ENCODE assay signal across 9 mouse cellular contexts in the genomic region with DNA sequence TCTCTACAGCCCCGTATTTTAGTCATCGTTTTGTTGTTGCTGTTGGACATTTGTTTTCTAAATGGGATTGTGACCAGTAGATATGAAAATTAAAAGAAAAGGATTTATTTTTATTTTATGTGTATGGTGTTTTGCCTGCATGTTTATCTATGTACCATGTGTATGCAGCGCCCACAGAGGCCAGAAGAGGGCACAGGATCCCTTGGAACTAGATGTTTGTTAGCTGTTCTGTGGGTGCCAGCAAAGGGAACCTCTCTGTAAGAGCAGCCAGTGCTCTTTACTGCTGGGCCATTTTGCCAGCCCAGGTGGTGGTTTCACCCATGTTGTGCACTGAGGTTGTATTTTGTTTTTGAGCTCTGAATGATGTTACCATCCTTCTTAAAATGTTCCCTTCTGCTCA. TPM values are rescaled to one million over a fixed set of nuclear protein-coding genes. Genes with fewer than 3 reads are reported as not detected.
DNase-seq lines count a peak whose midpoint lies in the region; ATAC-seq and TF ChIP-seq lines count a peak whose summit lies in the region.
"Had no signal": no experiment of that assay in that cellular context is flagged by ENCODE, and none has a peak within 500 bp of the region (broad histone marks: within the 10 kb centered on the region; RNA-seq: fewer than 3 reads in every experiment).

No protein-coding gene starts in this region.

- no peaks in the 10 kb centered on the region for H3K36me3 ChIP-seq in kidney, embryonic 15.5 days
- no peaks in the 10 kb centered on the region for H3K36me3 ChIP-seq in hindbrain, embryonic 16.5 days (ENCODE audit: control insufficient read depth, insufficient read depth, low read length)
- no peaks in the 10 kb centered on the region for H3K36me3 ChIP-seq in limb, embryonic 14.5 days (ENCODE audit: control insufficient read depth, insufficient read depth, low read length)
- H3K36me3 ChIP-seq: neural tube, embryonic 13.5 days had no signal

- no peak for TF ChIP-seq POLR2A in limb, embryonic 14.5 days (IDR thresholded peaks at IDR 0.05; ENCODE audit: borderline replicate concordance, extremely low read depth, insufficient read depth, insufficient read length)

- ATAC-seq in kidney, embryonic 15.5 days (replicated peaks; ENCODE audit: low FRiP score), result no peak
- peak; percentile 73 for ATAC-seq in common myeloid progenitor, adult 5-6 weeks (replicated peaks; ENCODE audit: low read depth, poor library complexity, severe bottlenecking)
- ATAC-seq in hindbrain, embryonic 16.5 days, result peak; percentile 84; the same call in 1 of the 2 replicates
- ATAC-seq in limb, embryonic 14.5 days (ENCODE audit: low FRiP score, low read depth), result no peak
- no peak for ATAC-seq in erythroid progenitor cell, adult 5-6 weeks (replicated peaks; ENCODE audit: low FRiP score, poor library complexity, severe bottlenecking)

- H3K27me3 ChIP-seq in kidney, embryonic 15.5 days, result 0 out of 2 replicates have a peak, but pooled peaks cover 4% of the 10 kb centered on the region
- H3K27me3 ChIP-seq in hindbrain, embryonic 16.5 days (replicated peaks; ENCODE audit: control insufficient read depth, insufficient read depth, low read length), result no peaks in the 10 kb centered on the region
- H3K27me3 ChIP-seq in limb, embryonic 14.5 days (ENCODE audit: control insufficient read depth, insufficient read depth, low read length), result no peaks in the 10 kb centered on the region; the same call in 1 of the 2 replicates
- H3K27me3 ChIP-seq: neural tube, embryonic 13.5 days had no signal

- peaks cover 14% of the 10 kb centered on the region for H3K4me1 ChIP-seq in kidney, embryonic 15.5 days
- H3K4me1 ChIP-seq in hindbrain, embryonic 16.5 days (ENCODE audit: control insufficient read depth, insufficient read depth, low read depth, low read length), result no peaks in the 10 kb centered on the region
- H3K4me1 ChIP-seq in limb, embryonic 14.5 days (ENCODE audit: control insufficient read depth, insufficient read depth, low read length), result peaks cover 14% of the 10 kb centered on the region
- H3K4me1 ChIP-seq: neural tube, embryonic 13.5 days had no signal

- WGBS in kidney, embryonic 15.5 days, result 75% methylated on average over 3 of the region's 3 CpGs
- WGBS in hindbrain, embryonic 16.5 days, result 77% methylated on average over 3 of the region's 3 CpGs
- WGBS in limb, embryonic 14.5 days, result 70% methylated on average over 3 of the region's 3 CpGs

- no peaks in the 10 kb centered on the region for H3K9me3 ChIP-seq in kidney, embryonic 15.5 days (replicated peaks)
- no peaks in the 10 kb centered on the region for H3K9me3 ChIP-seq in hindbrain, embryonic 16.5 days (ENCODE audit: control insufficient read depth, low read length)
- no peaks in the 10 kb centered on the region for H3K9me3 ChIP-seq in limb, embryonic 14.5 days (ENCODE audit: control insufficient read depth, low read length)
- H3K9me3 ChIP-seq: neural tube, embryonic 13.5 days had no signal

- no peak overlapping the region for H3K27ac ChIP-seq in kidney, embryonic 15.5 days
- no peak overlapping the region for H3K27ac ChIP-seq in hindbrain, embryonic 16.5 days (ENCODE audit: low read depth, low read length)
- H3K27ac ChIP-seq in limb, embryonic 14.5 days (replicated peaks; ENCODE audit: low read depth, low read length), result no peak overlapping the region
- H3K27ac ChIP-seq: neural tube, embryonic 13.5 days had no signal

- H3K4me3 ChIP-seq in kidney, embryonic 15.5 days (replicated peaks), result no peak overlapping the region
- H3K4me3 ChIP-seq in hindbrain, embryonic 16.5 days (ENCODE audit: low read length), result no peak overlapping the region
- no peak overlapping the region for H3K4me3 ChIP-seq in limb, embryonic 14.5 days (replicated peaks; ENCODE audit: low read length)
- H3K4me3 ChIP-seq: neural tube, embryonic 13.5 days had no signal

- DNase-seq in kidney, adult 9 months, result peak; percentile 60
- peak; percentile 18 for DNase-seq in T-cell, adult 2 months (ENCODE audit: low spot score)
- peak; percentile 70 for DNase-seq in limb, embryonic 14.5 days (ENCODE audit: low spot score)
- peak; percentile 70 for DNase-seq in right cerebral cortex, postnatal 14 days

- H3K9ac ChIP-seq in kidney, embryonic 15.5 days, result no peak overlapping the region
- H3K9ac ChIP-seq in hindbrain, embryonic 16.5 days (ENCODE audit: low read depth, low read length), result no peak overlapping the region
- H3K9ac ChIP-seq in limb, embryonic 14.5 days (ENCODE audit: low read depth, low read length, severe bottlenecking), result no peak overlapping the region
- H3K9ac ChIP-seq: neural tube, embryonic 13.5 days had no signal

- no peak overlapping the region for H3K4me2 ChIP-seq in kidney, embryonic 15.5 days
- H3K4me2 ChIP-seq in hindbrain, embryonic 16.5 days (ENCODE audit: low read length), result no peak overlapping the region
- no peak overlapping the region for H3K4me2 ChIP-seq in limb, embryonic 14.5 days (replicated peaks; ENCODE audit: low read depth, low read length, severe bottlenecking)
- H3K4me2 ChIP-seq: neural tube, embryonic 13.5 days had no signal

RNA-seq across cellular contexts. Expression of a gene that starts 33.9 kb away (rescaled TPM):
- 5.2 and 5.4 TPM in 2 replicates for polyA plus RNA-seq in kidney, embryonic 15.5 days (2015; fragmentation: Nextera tagmentation; extraction: Ambion mirVana)
- total RNA-seq in common myeloid progenitor, adult 5-6 weeks (2017), result 14.7 and 15.2 TPM in 2 replicates
- 10.3 and 12.0 TPM in 2 replicates for polyA plus RNA-seq in hindbrain, embryonic 16.5 days (2015; fragmentation: Nextera tagmentation; extraction: Ambion mirVana)
- 8.1 and 8.5 TPM in 2 replicates for polyA plus RNA-seq in limb, embryonic 14.5 days (2012; rRNA removed)
- 7.3 and 8.5 TPM in 2 replicates for polyA plus RNA-seq in limb, embryonic 14.5 days (2014; fragmentation: Nextera tagmentation; extraction: Ambion mirVana)
- 68.7 and 97.7 TPM in 2 replicates for total RNA-seq in erythroid progenitor cell, adult 5-6 weeks (2015; ENCODE audit: low replicate concordance)
- 126 and 169 TPM in 2 replicates for total RNA-seq in erythroid progenitor cell, adult 5-6 weeks (2017; ENCODE audit: low replicate concordance)

Comparison
In these comparisons a context has a peak if more than half of its experiments do, and no peak if none do; other contexts are left out.
1. DNase-seq: peak in every context shown above with its lines; median percentile 70 in limb, embryonic 14.5 days; 70 in right cerebral cortex, postnatal 14 days; 60 in kidney, adult 9 months; 18 in T-cell, adult 2 months.
2. ATAC-seq: peak in common myeloid progenitor, adult 5-6 weeks (single experiment) and hindbrain, embryonic 16.5 days (single experiment); none in kidney, embryonic 15.5 days (single experiment), limb, embryonic 14.5 days (single experiment) and erythroid progenitor cell, adult 5-6 weeks (single experiment).